Mouse (Mus musculus) testis, postnatal 14 days (tissue): ENCODE results near the gene Olfr353.

Experiments used
- DNase-seq: peaks from one replicate; pipeline ENCODE4 v3.0.0; 2021; ENCODE audit warnings: low spot score

Gene Olfr353

DNA sequence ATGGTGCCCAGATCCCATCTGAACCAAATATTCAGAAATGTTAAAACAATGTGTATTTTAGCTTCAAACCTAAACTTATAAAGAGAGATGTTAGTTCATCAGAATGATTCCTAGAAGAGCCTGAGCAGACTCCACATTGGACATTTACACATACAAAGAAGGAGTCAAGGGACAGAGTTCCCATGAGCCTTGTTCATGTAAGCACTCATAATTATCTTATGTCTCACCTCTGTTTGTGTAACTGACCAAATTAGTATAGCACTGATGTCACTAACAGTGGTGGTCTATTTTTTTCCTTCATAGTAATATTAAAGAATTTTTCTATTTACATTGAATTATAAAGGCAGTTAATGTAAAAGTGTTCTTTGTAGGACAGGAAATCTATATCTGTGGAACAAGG lies at the start of gene Olfr353:
Gene Olfr353, minus strand, starts transcription at position 101 of the 400 bp plus-strand sequence.
- no peak for DNase-seq

DNA sequence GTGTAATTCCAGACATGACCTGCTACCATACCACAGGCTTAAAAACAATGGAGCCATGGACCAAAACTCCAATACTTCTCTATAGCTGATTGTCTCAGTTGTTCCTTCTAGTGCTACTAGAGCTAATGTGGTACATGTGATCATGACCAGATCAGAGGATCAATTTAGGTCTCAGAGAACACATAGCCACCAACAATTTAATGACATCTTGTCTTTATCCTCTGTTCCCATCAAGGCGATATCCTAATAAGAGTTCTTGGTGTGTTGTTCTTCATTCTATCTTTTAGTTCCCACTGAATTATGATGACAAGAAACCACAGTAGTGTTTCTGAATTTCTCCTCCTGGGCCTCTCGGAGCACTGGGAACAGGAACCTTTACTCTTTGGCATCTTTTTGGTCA lies 44.1 kb upstream of the Olfr353 start, which contains the start of gene Olfr356:
Gene Olfr356, plus strand, starts transcription at position 301 of the 400 bp plus-strand sequence.
- DNase-seq, result no peak

GRCm38 (mm10) chr2:36928797-36929196 lies 36.1 kb upstream of the Olfr353 start, which contains the start of gene Olfr355:
Olfr355 (minus strand) TSS chr2:36928897.
- DNase-seq, result no peak

DNA sequence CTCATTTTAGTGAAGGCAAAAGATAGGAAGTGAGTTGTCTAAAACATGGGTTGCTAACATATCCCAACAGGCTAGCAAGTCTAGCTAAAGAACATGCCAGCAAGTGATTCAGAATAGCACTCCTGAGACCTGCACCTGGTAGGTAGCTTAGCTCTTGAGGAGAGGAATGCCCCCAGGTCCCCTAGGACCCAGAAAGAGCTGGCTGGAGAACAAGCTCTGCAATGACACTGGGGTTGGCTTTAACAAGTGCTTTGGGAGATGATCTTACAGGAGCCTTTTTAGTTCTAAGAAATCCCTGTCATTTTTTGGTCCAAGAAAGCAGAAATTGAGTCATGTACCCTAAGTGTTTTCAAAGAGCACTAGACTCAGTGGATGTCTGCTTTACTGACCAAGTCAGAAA lies 12.6 kb upstream of the Olfr353 start, which contains the start of gene Olfr354:
Gene Olfr354, plus strand, starts transcription at position 301 of the 400 bp plus-strand sequence.
- DNase-seq, result no peak

GRCm38 (mm10) chr2:36897114-36897513 lies 4.4 kb upstream of the Olfr353 start:
- DNase-seq, result no peak

GRCm38 (mm10) chr2:36868160-36868559 lies 24.6 kb downstream of the Olfr353 start, which contains the start of gene Olfr352:
Olfr352 (plus strand) TSS chr2:36868460.
- DNase-seq, result no peak

DNA sequence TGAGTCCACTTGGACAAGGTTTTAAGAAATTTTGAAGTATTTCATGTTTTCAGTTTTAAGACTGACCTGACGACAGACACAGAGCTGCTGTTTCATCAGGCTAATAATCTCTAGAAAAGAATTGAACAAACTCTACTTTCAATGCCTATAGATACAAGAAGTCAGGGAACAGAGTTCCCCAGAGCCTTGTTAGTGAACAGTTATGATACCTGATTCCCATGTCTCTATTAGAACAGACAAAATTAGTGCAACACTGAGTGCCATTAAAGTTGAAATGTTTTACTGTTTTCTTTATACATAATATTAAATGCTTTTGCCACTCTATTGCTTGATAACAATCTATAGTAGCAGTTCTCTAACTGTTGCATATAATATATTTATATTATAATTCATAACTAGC lies 30.2 kb downstream of the Olfr353 start, which contains the start of gene Olfr351:
Gene Olfr351, minus strand, starts transcription at position 101 of the 400 bp plus-strand sequence.
- DNase-seq, result no peak

DNA sequence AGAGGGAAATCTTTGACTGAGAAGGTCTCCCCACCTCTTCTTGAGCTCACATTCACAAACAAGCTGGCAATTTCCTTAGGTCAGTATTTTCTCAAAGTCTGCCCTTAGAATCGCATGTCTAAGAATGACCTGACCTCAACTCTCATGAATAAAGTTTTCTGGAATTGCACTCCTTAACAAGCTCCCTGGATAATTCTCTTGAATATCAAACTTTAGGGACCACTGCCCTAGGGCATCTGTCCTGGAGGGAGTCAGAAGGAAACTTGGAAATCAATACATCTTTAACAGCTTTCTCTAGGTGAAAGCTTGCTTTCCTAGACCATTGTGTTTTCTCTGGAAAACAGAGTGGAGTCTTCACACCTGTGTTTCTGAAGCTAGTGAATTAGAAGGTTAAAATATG lies 46.7 kb downstream of the Olfr353 start, which contains the start of gene Olfr350:
Gene Olfr350, plus strand, starts transcription at position 301 of the 400 bp plus-strand sequence.
- no peak for DNase-seq
